Mouse (Mus musculus) kidney, embryonic 14.5 days (tissue): ENCODE measurements around the gene Nrp1. TPM values are rescaled to one million over a fixed set of nuclear protein-coding genes. Genes with fewer than 3 reads are reported as not detected.
A peak's percentile ranks its signal among the peaks of the same experiment; 100 is the strongest.

ENCODE experiments used
- ATAC-seq: fragments of 200-750 bp; cut with Nextera tagmentation; 2 replicates; pipeline ENCODE4 v1.8.0; 2017; ENCODE audit warnings: moderate number of reproducible peaks, mild to moderate bottlenecking, moderate TSS enrichment, moderate library complexity; ENCODE audit not compliant: low FRiP score, low TSS enrichment
- H3K27ac ChIP-seq: fragments of 300-500 bp; sonication (generic); 2 replicates; pipeline ENCODE4 v1.5.1; 2014; ENCODE audit warnings: low read depth, mild to moderate bottlenecking, low read length, moderate library complexity, mixed read lengths
- H3K27me3 ChIP-seq: fragments of 300-500 bp; sonication (generic); 2 replicates; pipeline ENCODE4 v1.6.1; 2014; ENCODE audit warnings: mild to moderate bottlenecking, low read length; ENCODE audit not compliant: control insufficient read depth, insufficient read depth
- H3K36me3 ChIP-seq: fragments of 300-500 bp; sonication (generic); 2 replicates; pipeline ENCODE4 v1.6.1; 2014; ENCODE audit warnings: low read length, mixed read lengths; ENCODE audit not compliant: control insufficient read depth, insufficient read depth
- H3K4me1 ChIP-seq: fragments of 300-500 bp; sonication (generic); 2 replicates; pipeline ENCODE4 v1.6.1; 2014; ENCODE audit warnings: low read length, mixed read lengths; ENCODE audit not compliant: control insufficient read depth, insufficient read depth
- H3K4me2 ChIP-seq: fragments of 300-500 bp; sonication (generic); replicated peaks from 2 replicates; pipeline ENCODE4 v1.6.1; 2014; ENCODE audit warnings: low read depth, mild to moderate bottlenecking, low read length
- H3K4me3 ChIP-seq: fragments of 300-500 bp; sonication (generic); 2 replicates; pipeline ENCODE4 v1.5.1; 2014; ENCODE audit warnings: mild to moderate bottlenecking, low read length
- H3K9ac ChIP-seq: fragments of 300-500 bp; sonication (generic); 2 replicates; pipeline ENCODE4 v1.6.1; 2014; ENCODE audit warnings: low read depth, mild to moderate bottlenecking, low read length, moderate library complexity
- H3K9me3 ChIP-seq: fragments of 300-500 bp; sonication (generic); 2 replicates; pipeline ENCODE4 v1.6.1; 2016; ENCODE audit warnings: low read length; ENCODE audit not compliant: control insufficient read depth
- WGBS: fragments of 180-500 bp; shearing (Covaris S2); extraction: QIAGEN DNeasy Blood & Tissue Kit; methylation state at CpG from one replicate; pipeline ENCODE4 v1.1.7; 2014; 5-methylcytosine and 5-hydroxymethylcytosine counted together
- polyA plus RNA-seq: library from polyadenylated mRNA; unstranded; fragments of >200 nt; fragmentation: Nextera tagmentation; extraction: Ambion mirVana; gene quantifications from 2 replicates; pipeline ENCODE4 v1.2.1, GENCODE M21; 2014

Nrp1 gene
- polyA plus RNA-seq, 1 experiment from 2014 or later, result 113 TPM

- Histone ChIP-seq H3K4me2 (no peak overlapping the region), H3K4me1 (no peaks in the 10 kb centered on the region), H3K9ac (no peak overlapping the region), H3K27me3 (no peaks in the 10 kb centered on the region), H3K36me3 (no peaks in the 10 kb centered on the region), H3K4me3 (no peak overlapping the region), H3K27ac (no peak overlapping the region), H3K9me3 (no peaks in the 10 kb centered on the region)
- no peak for ATAC-seq
These were observed 7.2 kb upstream of the Nrp1 start for GRCm38 (mm10) chr8:128351211-128351610.

- 75% methylated on average over 2 of the region's 2 CpGs for WGBS
- H3K27me3 ChIP-seq, result no peaks in the 10 kb centered on the region
- no peaks in the 10 kb centered on the region for H3K36me3 ChIP-seq
- no peaks in the 10 kb centered on the region for H3K4me1 ChIP-seq
- no peak overlapping the region for H3K4me3 ChIP-seq
- H3K27ac ChIP-seq, result no peak overlapping the region
- no peak overlapping the region for H3K9ac ChIP-seq
- H3K4me2 ChIP-seq, result no peak overlapping the region
- ATAC-seq, result no peak
- no peaks in the 10 kb centered on the region for H3K9me3 ChIP-seq
These were observed 5.6 kb upstream of the Nrp1 start for GRCm38 (mm10) chr8:128352821-128353220.

GRCm38 (mm10) chr8:128353999-128354398 lies 4.4 kb upstream of the Nrp1 start:
- Histone ChIP-seq H3K9ac (no peak overlapping the region), H3K4me2 (no peak overlapping the region), H3K36me3 (no peaks in the 10 kb centered on the region), H3K9me3 (no peaks in the 10 kb centered on the region), H3K27me3 (no peaks in the 10 kb centered on the region), H3K4me1 (no peaks in the 10 kb centered on the region), H3K4me3 (no peak overlapping the region), H3K27ac (no peak overlapping the region)
- ATAC-seq, result no peak
- 19% methylated on average over 1 of the region's 1 CpGs for WGBS

GRCm38 (mm10) chr8:128355091-128355490 lies 3.3 kb upstream of the Nrp1 start:
- no peak overlapping the region for H3K9ac ChIP-seq
- H3K27me3 ChIP-seq, result no peaks in the 10 kb centered on the region
- no peak for ATAC-seq
- no peak overlapping the region for H3K4me3 ChIP-seq
- H3K27ac ChIP-seq, result no peak overlapping the region
- 97% methylated on average over 1 of the region's 1 CpGs for WGBS
- H3K36me3 ChIP-seq, result no peaks in the 10 kb centered on the region
- H3K4me1 ChIP-seq, result no peaks in the 10 kb centered on the region
- H3K9me3 ChIP-seq, result no peaks in the 10 kb centered on the region
- H3K4me2 ChIP-seq, result no peak overlapping the region

- H3K4me3 ChIP-seq, result peak overlapping the region; percentile 89; the same call in 1 of the 2 replicates
These were observed 2.2 kb upstream of the Nrp1 start for GRCm38 (mm10) chr8:128356170-128356569.

GRCm38 (mm10) chr8:128356796-128357539 lies 1.4 kb upstream of the Nrp1 start:
- ATAC-seq, result peak; percentile 85
- peak overlapping the region; percentile 89 for H3K4me3 ChIP-seq
- WGBS, result 3% methylated on average over 35 of the region's 49 CpGs
- H3K4me1 ChIP-seq, result peaks cover 7% of the 10 kb centered on the region
- H3K36me3 ChIP-seq, result no peaks in the 10 kb centered on the region
- H3K4me2 ChIP-seq, result peak overlapping the region; percentile 98
- H3K9me3 ChIP-seq, result no peaks in the 10 kb centered on the region
- peak overlapping the region; percentile 97 for H3K9ac ChIP-seq
- H3K27me3 ChIP-seq, result no peaks in the 10 kb centered on the region
- H3K27ac ChIP-seq, result peak overlapping the region; percentile 37

More at GRCm38 (mm10) chr8:128356170-128356569, 2.2 kb upstream of the Nrp1 start:
- Histone ChIP-seq H3K9ac (no peak overlapping the region), H3K27me3 (no peaks in the 10 kb centered on the region), H3K27ac (peak overlapping the region; percentile 37; the same call in 1 of the 2 replicates), H3K4me2 (peak overlapping the region; percentile 98), H3K36me3 (no peaks in the 10 kb centered on the region), H3K4me1 (peaks cover 3% of the 10 kb centered on the region), H3K9me3 (no peaks in the 10 kb centered on the region)
- WGBS, result 50% methylated on average over 5 of the region's 5 CpGs
- ATAC-seq, result no peak

GRCm38 (mm10) chr8:128357540-128358405 lies 631 bp upstream of the Nrp1 start:
- H3K4me2 ChIP-seq, result peak overlapping the region; percentile 98
- no peaks in the 10 kb centered on the region for H3K9me3 ChIP-seq
- peak overlapping the region; percentile 89 for H3K4me3 ChIP-seq
- under 1% methylated on average over 29 of the region's 29 CpGs for WGBS
- H3K4me1 ChIP-seq, result peaks cover 12% of the 10 kb centered on the region
- no peaks in the 10 kb centered on the region for H3K36me3 ChIP-seq
- peak; percentile 26 for ATAC-seq
- peak overlapping the region; percentile 97 for H3K27ac ChIP-seq
- no peaks in the 10 kb centered on the region for H3K27me3 ChIP-seq
- peak overlapping the region; percentile 97 for H3K9ac ChIP-seq

GRCm38 (mm10) chr8:128358756-128359520 lies 534 bp downstream of the Nrp1 start:
- H3K36me3 ChIP-seq, result 0 out of 2 replicates have a peak, but pooled peaks cover 3% of the 10 kb centered on the region
- peak overlapping the region; percentile 89 for H3K4me3 ChIP-seq
- H3K9me3 ChIP-seq, result no peaks in the 10 kb centered on the region
- H3K27ac ChIP-seq, result peak overlapping the region; percentile 97
- under 1% methylated on average over 41 of the region's 41 CpGs for WGBS
- peak; percentile 33; the same call in 1 of the 2 replicates for ATAC-seq
- no peaks in the 10 kb centered on the region for H3K27me3 ChIP-seq
- H3K4me1 ChIP-seq, result peaks cover 21% of the 10 kb centered on the region
- H3K4me2 ChIP-seq, result peak overlapping the region; percentile 98
- H3K9ac ChIP-seq, result peak overlapping the region; percentile 97
